Mouse (Mus musculus) lung, postnatal 10 days (tissue): ENCODE data around the gene Ap1s2.

Source experiments
- DNase-seq: peaks from one replicate; pipeline ENCODE4 v3.0.0; 2021

Ap1s2 gene

GRCm38 (mm10) chrX:163908337-163909250 is at the start of gene Ap1s2:
TSS of gene Ap1s2 (plus strand) at chrX:163909017.
- DNase-seq = peak; percentile 96

- no peak for DNase-seq
These were observed 41.0 kb upstream of the Ap1s2 start for GRCm38 (mm10) chrX:163867711-163868379.

GRCm38 (mm10) chrX:163868659-163869278 is 40.0 kb upstream of the Ap1s2 start:
- no peak for DNase-seq

GRCm38 (mm10) chrX:163875932-163876331 is 32.9 kb upstream of the Ap1s2 start:
- no peak for DNase-seq

GRCm38 (mm10) chrX:163876636-163877035 is 32.2 kb upstream of the Ap1s2 start:
- DNase-seq = no peak

GRCm38 (mm10) chrX:163879039-163879438 is 29.8 kb upstream of the Ap1s2 start:
- DNase-seq = no peak

GRCm38 (mm10) chrX:163879461-163879860 is 29.4 kb upstream of the Ap1s2 start:
- peak; percentile 7 for DNase-seq

- no peak for DNase-seq
These were observed 23.3 kb upstream of the Ap1s2 start for GRCm38 (mm10) chrX:163885539-163885981.

- no peak for DNase-seq
These were observed 11.5 kb upstream of the Ap1s2 start for GRCm38 (mm10) chrX:163897354-163897753.

- no peak for DNase-seq
These were observed 9.3 kb upstream of the Ap1s2 start for GRCm38 (mm10) chrX:163899431-163900020.

GRCm38 (mm10) chrX:163906861-163907260 is 2.0 kb upstream of the Ap1s2 start:
- no peak for DNase-seq

- no peak for DNase-seq
These were observed 847 bp upstream of the Ap1s2 start for GRCm38 (mm10) chrX:163908003-163908336.

- DNase-seq = peak; percentile 58
These were observed 564 bp downstream of the Ap1s2 start for GRCm38 (mm10) chrX:163909381-163909780.

- peak; percentile 3 for DNase-seq
These were observed 4.0 kb downstream of the Ap1s2 start for GRCm38 (mm10) chrX:163912791-163913190.

- DNase-seq = no peak
These were observed 20.7 kb downstream of the Ap1s2 start for GRCm38 (mm10) chrX:163929550-163929949.

- DNase-seq = no peak
These were observed 25.9 kb downstream of the Ap1s2 start for GRCm38 (mm10) chrX:163934731-163935130.

- no peak for DNase-seq
These were observed 29.8 kb downstream of the Ap1s2 start for GRCm38 (mm10) chrX:163938587-163938986.

GRCm38 (mm10) chrX:163944381-163944780 is 35.6 kb downstream of the Ap1s2 start:
- DNase-seq = no peak

GRCm38 (mm10) chrX:163951618-163952017 is 42.8 kb downstream of the Ap1s2 start:
- DNase-seq = no peak

- no peak for DNase-seq
These were observed 48.6 kb downstream of the Ap1s2 start for GRCm38 (mm10) chrX:163957381-163957780.

- DNase-seq = peak; percentile 80
These were observed 49.1 kb downstream of the Ap1s2 start for GRCm38 (mm10) chrX:163957803-163958466.

GRCm38 (mm10) chrX:163958467-163958875 is 49.7 kb downstream of the Ap1s2 start, which contains the start of gene Zrsr2:
TSS of gene Zrsr2 (minus strand) at chrX:163958661.
- peak; percentile 94 for DNase-seq

- no peak for DNase-seq
These were observed 72.3 kb downstream of the Ap1s2 start for GRCm38 (mm10) chrX:163981092-163981491.
